Mouse (Mus musculus) lung, postnatal 4 days (tissue): ENCODE data around the gene Olfr1044.
"Not testable (repeated sequence)": the region's sequence is repeated elsewhere in the genome, so short reads cannot be mapped to it uniquely, and the experiment has no call there.

Source experiments
- DNase-seq, 2 experiments: peaks; one replicate each; pipeline ENCODE4 v3.0.0; 2021

Gene Olfr1044

GRCm38 (mm10) chr2:86177720-86178119 lies at the start of gene Olfr1044:
Gene Olfr1044 (minus strand): TSS chr2:86177820.
- DNase-seq, result no peak

- no peak for DNase-seq
Measured at GRCm38 (mm10) chr2:86219214-86219613, 41.6 kb upstream of the Olfr1044 start, which contains the start of gene Olfr1046. Gene Olfr1046 (minus strand): TSS chr2:86219314.

GRCm38 (mm10) chr2:86202909-86203308 lies 25.3 kb upstream of the Olfr1044 start, which contains the start of gene Olfr1045:
Gene Olfr1045 (minus strand): TSS chr2:86203009.
- no peak for DNase-seq

- no peak for DNase-seq
Measured at GRCm38 (mm10) chr2:86195863-86196262, 18.2 kb upstream of the Olfr1044 start.

GRCm38 (mm10) chr2:86185583-86185982 lies 8.0 kb upstream of the Olfr1044 start, which contains the start of gene Olfr52:
Gene Olfr52 (minus strand): TSS chr2:86185683.
- no peak for DNase-seq

- DNase-seq, result no peak
Measured at GRCm38 (mm10) chr2:86179950-86180349, 2.3 kb upstream of the Olfr1044 start.

GRCm38 (mm10) chr2:86175422-86175821 lies 2.2 kb downstream of the Olfr1044 start:
- DNase-seq, result not testable (repeated sequence)

- DNase-seq, result no peak
Measured at GRCm38 (mm10) chr2:86167422-86167821, 10.2 kb downstream of the Olfr1044 start, which contains the start of gene Olfr1043. Gene Olfr1043 (minus strand): TSS chr2:86167522.

- no peak for DNase-seq
Measured at GRCm38 (mm10) chr2:86161738-86162137, 15.9 kb downstream of the Olfr1044 start, which contains the start of gene Olfr1042. Gene Olfr1042 (minus strand): TSS chr2:86161838.

GRCm38 (mm10) chr2:86146632-86147031 lies 31.0 kb downstream of the Olfr1044 start, which contains the start of gene Olfr1040:
Gene Olfr1040 (minus strand): TSS chr2:86146732.
- DNase-seq, result no peak

GRCm38 (mm10) chr2:86135828-86136227 lies 41.8 kb downstream of the Olfr1044 start, which contains the start of gene Olfr1039:
Gene Olfr1039 (minus strand): TSS chr2:86135928.
- no peak for DNase-seq
